Mouse (Mus musculus): Measurements from ENCODE around the gene Ddost.

- no peak for TF ChIP-seq CTCF (IDR thresholded peaks at IDR 0.05; ENCODE audit: borderline replicate concordance, insufficient read depth, low read depth, low read length)
- no peak for TF ChIP-seq POLR2A (IDR thresholded peaks at IDR 0.05; ENCODE audit: borderline replicate concordance, insufficient read depth, low read length)
These were observed 49.1 kb downstream of the Ddost start for GRCm38 (mm10) chr4:138353438-138354171.

All from cerebellum, adult 2 months (tissue).